Mouse (Mus musculus) embryonic fibroblast, embryonic 13.5 days (primary cell): ENCODE measurements around the gene Acer1. TPM values are rescaled to one million over a fixed set of nuclear protein-coding genes. Genes with fewer than 3 reads are reported as not detected.

ENCODE experiments used
- H3K27ac ChIP-seq: 2 replicates; pipeline ENCODE4 v1.5.1; 2012; ENCODE audit warnings: low read length, control low read depth, inconsistent platforms; ENCODE audit not compliant: insufficient read depth
- H3K4me1 ChIP-seq: 2 replicates; pipeline ENCODE4 v1.6.1; 2011; ENCODE audit warnings: low read length; ENCODE audit not compliant: control insufficient read depth, insufficient read depth
- H3K4me3 ChIP-seq: 2 replicates; pipeline ENCODE4 v1.5.1; 2011; ENCODE audit warnings: mild to moderate bottlenecking, control low read depth, low read length; ENCODE audit not compliant: insufficient read depth
- CTCF ChIP-seq: IDR thresholded peaks from 2 replicates; pipeline ENCODE4 v1.5.1; 2011; ENCODE audit warnings: mild to moderate bottlenecking, control low read depth, low read length, moderate library complexity, borderline replicate concordance; ENCODE audit not compliant: insufficient read depth
- POLR2A ChIP-seq: IDR thresholded peaks from 2 replicates; pipeline ENCODE4 v1.6.1; 2011; ENCODE audit warnings: low read depth, mild to moderate bottlenecking, control low read depth, low read length, moderate library complexity
- polyA plus RNA-seq: library from polyadenylated mRNA; stranded (reverse); fragments of >200 nt; gene quantifications from 2 replicates; pipeline ENCODE4 v1.2.4, GENCODE M21; 2011; ENCODE audit warnings: low read depth; ENCODE audit not compliant: missing spikeins, insufficient read length

Gene Acer1
- polyA plus RNA-seq, 1 experiment: not detected

GRCm38 (mm10) chr17:57007137-57007905 is 25.4 kb upstream of the Acer1 start:
- peak; percentile 53; the same call in 1 of the 2 replicates for TF ChIP-seq CTCF
- no peak for TF ChIP-seq POLR2A
- Histone ChIP-seq H3K4me1 (no peaks in the 10 kb centered on the region), H3K4me3 (no peak overlapping the region), H3K27ac (no peak overlapping the region)

GRCm38 (mm10) chr17:57003994-57004393 is 22.1 kb upstream of the Acer1 start:
- Histone ChIP-seq H3K4me3 (no peak overlapping the region), H3K27ac (no peak overlapping the region), H3K4me1 (peaks cover 9% of the 10 kb centered on the region)
- TF ChIP-seq POLR2A (no peak), CTCF (no peak)

GRCm38 (mm10) chr17:57001228-57001627 is 19.3 kb upstream of the Acer1 start:
- peaks cover 11% of the 10 kb centered on the region for H3K4me1 ChIP-seq
- no peak overlapping the region for H3K4me3 ChIP-seq
- peak overlapping the region; percentile 7 for H3K27ac ChIP-seq
- no peak for TF ChIP-seq POLR2A
- no peak for TF ChIP-seq CTCF

GRCm38 (mm10) chr17:56999968-57000609 is 18.2 kb upstream of the Acer1 start, which contains the start of gene Pspn:
Gene Pspn (minus strand): TSS chr17:57000018.
- no peak for TF ChIP-seq CTCF
- no peak for TF ChIP-seq POLR2A
- H3K27ac ChIP-seq: no peak within 1 kb of the TSS
- H3K4me1 ChIP-seq: peaks cover 11% of the 10 kb centered on the region
- no peak within 1 kb of the TSS for H3K4me3 ChIP-seq

- no peak overlapping the region for H3K27ac ChIP-seq
- TF ChIP-seq CTCF (no peak), POLR2A (no peak)
Observed at GRCm38 (mm10) chr17:56999414-56999813, 17.5 kb upstream of the Acer1 start.

GRCm38 (mm10) chr17:56997029-56997667 is 15.2 kb upstream of the Acer1 start, which contains the start of gene Alkbh7:
Gene Alkbh7 (plus strand): TSS chr17:56997339.
- Histone ChIP-seq H3K4me3 (peak within 1 kb of the TSS; percentile 63), H3K27ac (no peak within 1 kb of the TSS), H3K4me1 (peaks cover 11% of the 10 kb centered on the region)
- peak; percentile 82 for TF ChIP-seq POLR2A
- no peak for TF ChIP-seq CTCF

More at GRCm38 (mm10) chr17:56999414-56999813, 17.5 kb upstream of the Acer1 start:
- Histone ChIP-seq H3K4me3 (no peak overlapping the region), H3K4me1 (peaks cover 11% of the 10 kb centered on the region)

- Histone ChIP-seq H3K27ac (no peak overlapping the region), H3K4me1 (peaks cover 9% of the 10 kb centered on the region), H3K4me3 (no peak overlapping the region)
- TF ChIP-seq POLR2A (no peak), CTCF (no peak)
Observed at GRCm38 (mm10) chr17:56996506-56996905, 14.6 kb upstream of the Acer1 start.

- Histone ChIP-seq H3K27ac (no peak overlapping the region), H3K4me3 (no peak overlapping the region), H3K4me1 (0 out of 2 replicates have a peak, but pooled peaks cover 2% of the 10 kb centered on the region)
- TF ChIP-seq POLR2A (no peak), CTCF (no peak)
Observed at GRCm38 (mm10) chr17:56995046-56995445, 13.1 kb upstream of the Acer1 start.

- no peaks in the 10 kb centered on the region for H3K4me1 ChIP-seq
- TF ChIP-seq CTCF (no peak), POLR2A (no peak)
- H3K27ac ChIP-seq: no peak overlapping the region
Observed at GRCm38 (mm10) chr17:56990966-56991365, 9.0 kb upstream of the Acer1 start.

More at GRCm38 (mm10) chr17:56990966-56991365, 9.0 kb upstream of the Acer1 start:
- H3K4me3 ChIP-seq: peak overlapping the region; percentile 66
